Mouse (Mus musculus) testis, adult 2 months (tissue): ENCODE measurements around the gene Ephb4.

ENCODE experiments used
- CTCF ChIP-seq: fragments of 200-500 bp; IDR thresholded peaks from 2 replicates; pipeline ENCODE4 v1.5.1; 2012; ENCODE audit warnings: low read depth, mild to moderate bottlenecking, inconsistent platforms, low read length, moderate library complexity; ENCODE audit not compliant: control insufficient read depth, insufficient read depth, insufficient replicate concordance
- POLR2A ChIP-seq: fragments of 200-500 bp; IDR thresholded peaks from 2 replicates; pipeline ENCODE4 v1.6.1; 2012; ENCODE audit warnings: low read depth, mild to moderate bottlenecking, inconsistent platforms, low read length, moderate library complexity; ENCODE audit not compliant: control insufficient read depth

- TF ChIP-seq CTCF (no peak), POLR2A (no peak)
Observed at GRCm38 (mm10) chr5:137320996-137321395, 28.9 kb upstream of the Ephb4 start.
